Mouse (Mus musculus) CH12.LX (cell line): ENCODE results near the gene Kdm8. TPM values are rescaled to one million over a fixed set of nuclear protein-coding genes. Genes with fewer than 3 reads are reported as not detected.

Experiments
- DNase-seq: peaks from one replicate; pipeline ENCODE4 v3.0.0-alpha.2; 2013; ENCODE audit errors: extremely low read depth
- H3K27ac ChIP-seq: 2 replicates; pipeline ENCODE4 v1.5.1; 2012; ENCODE audit warnings: low read depth, mild to moderate bottlenecking, control low read depth, moderate library complexity; ENCODE audit not compliant: insufficient read depth
- H3K27me3 ChIP-seq: replicated peaks from 2 replicates; pipeline ENCODE3; 2012; ENCODE audit warnings: inconsistent platforms
- H3K36me3 ChIP-seq, 2 experiments: replicated peaks in 1 of 2; 2 replicates each; pipeline versions ENCODE3 to v1.6.1; 2012; ENCODE audit warnings: inconsistent platforms in 1 of 2, low read length in 1 of 2, mild to moderate bottlenecking in 1 of 2, mixed read lengths in 1 of 2, moderate library complexity in 1 of 2; ENCODE audit not compliant: control insufficient read depth in 1 of 2, insufficient read depth in 1 of 2
- H3K4me1 ChIP-seq, 2 experiments: 2 replicates each; pipeline ENCODE4 v1.6.1; 2012; ENCODE audit warnings: inconsistent platforms in 1 of 2, moderate library complexity in 1 of 2; ENCODE audit not compliant: insufficient read depth in 2 of 2, control insufficient read depth in 1 of 2
- H3K4me2 ChIP-seq: 2 replicates; pipeline ENCODE4 v1.6.1; 2012; ENCODE audit warnings: low read depth, mild to moderate bottlenecking, control low read depth; ENCODE audit not compliant: poor library complexity, insufficient read depth, severe bottlenecking
- H3K4me3 ChIP-seq, 3 experiments: fragments of 150-350 bp in 1 of 3; sonication (generic) in 1 of 3; replicated peaks in 1 of 3; 2 replicates each; pipeline versions ENCODE3 to v1.5.1; 2011 to 2012; ENCODE audit warnings: low read depth in 2 of 3, low read length in 2 of 3, mild to moderate bottlenecking in 2 of 3, moderate library complexity in 2 of 3, control low read depth in 1 of 3, improper control_type of control experiment in 1 of 3, inconsistent platforms in 1 of 3, mixed read lengths in 1 of 3; ENCODE audit not compliant: poor library complexity in 1 of 3
- H3K79me2 ChIP-seq: replicated peaks from 2 replicates; pipeline ENCODE4 v1.6.1; 2012; ENCODE audit warnings: mild to moderate bottlenecking, moderate library complexity; ENCODE audit not compliant: control insufficient read depth, poor library complexity, insufficient read depth, severe bottlenecking; ENCODE audit errors: extremely low read depth
- H3K9ac ChIP-seq: 2 replicates; pipeline ENCODE4 v1.6.1; 2012; ENCODE audit warnings: low read depth, mild to moderate bottlenecking, control low read depth, moderate library complexity; ENCODE audit not compliant: insufficient read depth
- H3K9me3 ChIP-seq: replicated peaks from 2 replicates; pipeline ENCODE3; 2012; ENCODE audit warnings: low read length, inconsistent platforms, mixed read lengths
- BHLHE40 ChIP-seq: IDR thresholded peaks from 2 replicates; pipeline ENCODE4 v1.6.1; 2011; ENCODE audit warnings: mild to moderate bottlenecking, low read depth, low read length, improper control_type of control experiment
- CHD1 ChIP-seq: IDR thresholded peaks from 2 replicates; pipeline ENCODE4 v1.6.1; 2012; ENCODE audit warnings: low read depth, low read length, improper control_type of control experiment, inconsistent platforms
- CTCF ChIP-seq, 2 experiments: IDR thresholded peaks in 1 of 2; conservative IDR thresholded peaks in 1 of 2; 2 replicates each; pipeline ENCODE4 v1.5.1; 2011 to 2012; ENCODE audit warnings: low read depth in 2 of 2, low read length in 2 of 2, improper control_type of control experiment in 1 of 2, inconsistent platforms in 1 of 2, mild to moderate bottlenecking in 1 of 2, moderate library complexity in 1 of 2
- ELF1 ChIP-seq: IDR thresholded peaks from 2 replicates; pipeline ENCODE4 v1.6.1; 2014; ENCODE audit warnings: low read depth, mild to moderate bottlenecking, inconsistent platforms, low read length, improper control_type of control experiment
- IRF4 ChIP-seq: IDR thresholded peaks from 2 replicates; pipeline ENCODE4 v1.6.1; 2014; ENCODE audit warnings: low read depth, mild to moderate bottlenecking, inconsistent platforms, low read length, improper control_type of control experiment
- JUN ChIP-seq: IDR thresholded peaks from 2 replicates; pipeline ENCODE4 v1.6.1; 2011; ENCODE audit warnings: low read depth, mild to moderate bottlenecking, low read length, improper control_type of control experiment, moderate library complexity; ENCODE audit not compliant: insufficient read depth
- JUND ChIP-seq: conservative IDR thresholded peaks from 2 replicates; pipeline ENCODE4 v1.6.1; 2011; ENCODE audit warnings: low read depth, low read length, improper control_type of control experiment
- KAT2A ChIP-seq: IDR thresholded peaks from 2 replicates; pipeline ENCODE4 v1.6.1; 2012; ENCODE audit warnings: low read length, improper control_type of control experiment, inconsistent platforms; ENCODE audit not compliant: insufficient replicate concordance
- MAFK ChIP-seq: IDR thresholded peaks from 2 replicates; pipeline ENCODE4 v1.6.1; 2011; ENCODE audit warnings: low read length, improper control_type of control experiment; ENCODE audit not compliant: insufficient replicate concordance
- MAX ChIP-seq: IDR thresholded peaks from 2 replicates; pipeline ENCODE4 v1.6.1; 2011; ENCODE audit warnings: low read length, improper control_type of control experiment
- MAZ ChIP-seq: IDR thresholded peaks from 2 replicates; pipeline ENCODE4 v1.6.1; 2012; ENCODE audit warnings: low read depth, mild to moderate bottlenecking, inconsistent platforms, low read length, improper control_type of control experiment, moderate library complexity
- MEF2A ChIP-seq: IDR thresholded peaks from 2 replicates; pipeline ENCODE4 v1.6.1; 2014; ENCODE audit warnings: low read depth, mild to moderate bottlenecking, inconsistent platforms, low read length, improper control_type of control experiment, borderline replicate concordance
- MXI1 ChIP-seq: IDR thresholded peaks from 2 replicates; pipeline ENCODE4 v1.6.1; 2011; ENCODE audit warnings: mild to moderate bottlenecking, low read depth, low read length, improper control_type of control experiment
- NELFE ChIP-seq: IDR thresholded peaks from 2 replicates; pipeline ENCODE4 v1.6.1; 2011; ENCODE audit warnings: low read depth, low read length, improper control_type of control experiment
- PAX5 ChIP-seq: IDR thresholded peaks from 2 replicates; pipeline ENCODE4 v1.6.1; 2012; ENCODE audit warnings: low read length, inconsistent platforms, mixed read lengths
- POLR2A ChIP-seq: IDR thresholded peaks from 2 replicates; pipeline ENCODE4 v1.6.1; 2011; ENCODE audit warnings: low read depth, mild to moderate bottlenecking, improper control_type of control experiment, low read length
- POLR2AphosphoS2 ChIP-seq: IDR thresholded peaks from 2 replicates; pipeline ENCODE4 v1.6.1; 2011; ENCODE audit warnings: low read depth, low read length, improper control_type of control experiment
- RAD21 ChIP-seq: IDR thresholded peaks from 2 replicates; pipeline ENCODE4 v1.6.1; 2011; ENCODE audit warnings: low read depth, mild to moderate bottlenecking, low read length, improper control_type of control experiment, moderate library complexity
- RCOR1 ChIP-seq: conservative IDR thresholded peaks from 2 replicates; pipeline ENCODE4 v1.6.1; 2012; ENCODE audit warnings: low read depth, mild to moderate bottlenecking, inconsistent platforms, low read length, improper control_type of control experiment
- SMC3 ChIP-seq: IDR thresholded peaks from 2 replicates; pipeline ENCODE4 v1.6.1; 2011; ENCODE audit warnings: low read depth, low read length, improper control_type of control experiment
- UBTF ChIP-seq: IDR thresholded peaks from 2 replicates; pipeline ENCODE4 v1.6.1; 2012; ENCODE audit warnings: low read depth, mild to moderate bottlenecking, inconsistent platforms, low read length, improper control_type of control experiment, moderate library complexity
- USF1 ChIP-seq: IDR thresholded peaks from 2 replicates; pipeline ENCODE4 v1.6.1; 2014; ENCODE audit warnings: low read depth, mild to moderate bottlenecking, inconsistent platforms, low read length, improper control_type of control experiment
- ZKSCAN1 ChIP-seq: IDR thresholded peaks from 2 replicates; pipeline ENCODE4 v1.6.1; 2012; ENCODE audit warnings: low read depth, inconsistent platforms, low read length, improper control_type of control experiment, borderline replicate concordance
- ZMIZ1 ChIP-seq: IDR thresholded peaks from 2 replicates; pipeline ENCODE4 v1.6.1; 2012; ENCODE audit warnings: low read depth, mild to moderate bottlenecking, inconsistent platforms, low read length, improper control_type of control experiment
- ZNF384 ChIP-seq: IDR thresholded peaks from 2 replicates; pipeline ENCODE4 v1.6.1; 2012; ENCODE audit warnings: low read depth, low read length, improper control_type of control experiment, inconsistent platforms
- dilution Hi-C: fragments of 300-500 bp; cut with MboI; formaldehyde crosslinking; loops from 2 replicates; pipeline ENCODE4 v1.14.3; 2020; ENCODE audit warnings: low sequenced_read_pairs; ENCODE audit not compliant: extremely low pct_unique_long_range_greater_than_20kb, extremely low pct_ligation_motif_present
- in situ Hi-C: fragments of 300-500 bp; cut with MboI; formaldehyde crosslinking; loops from 3 replicates; pipeline ENCODE4 v1.14.3; 2019; ENCODE audit warnings: low sequenced_read_pairs, low pct_ligation_motif_present, low pct_unique_long_range_greater_than_20kb, mixed read lengths
- polyA plus RNA-seq: library from polyadenylated mRNA; unstranded; fragments of >175 nt; gene quantifications from 2 replicates; pipeline ENCODE4 v1.2.1, GENCODE M21; 2012; ENCODE audit warnings: low read depth; ENCODE audit not compliant: insufficient read length
- total RNA-seq, 2 experiments: library from RNA; depleted of rRNA; stranded (reverse); fragments of 300-350 nt in 1 of 2; fragments of >200 nt in 1 of 2; gene quantifications; 2 replicates each; pipeline ENCODE4 v1.2.3; 2012 to 2014

The Kdm8 gene
- total and polyA plus RNA-seq, 3 experiments: 5.0 to 8.7 (median 6.6) TPM

DNA sequence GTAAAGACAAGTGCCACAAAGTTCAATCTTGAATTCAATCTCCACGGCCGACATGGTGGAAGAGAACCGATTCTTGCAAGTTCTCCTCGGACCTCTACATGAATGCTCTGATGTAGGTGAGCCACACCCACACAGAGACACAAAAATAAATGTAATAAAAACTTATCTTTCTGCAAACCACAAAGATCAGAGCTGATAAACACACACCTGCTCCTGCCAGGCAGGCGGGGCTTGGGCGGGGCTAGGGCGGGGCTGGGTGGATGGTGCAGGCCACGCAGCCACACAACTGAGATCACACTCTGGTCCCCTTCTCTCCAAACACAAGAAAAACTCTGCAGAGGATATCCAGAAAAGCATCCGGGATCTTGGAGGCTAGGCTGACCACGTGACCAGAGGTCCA, 42.6 kb downstream of the Kdm8 start:
- no peak overlapping the region for H3K9ac ChIP-seq
- peaks cover 21 to 65% of the 10 kb centered on the region in 2 experiments for H3K36me3 ChIP-seq
- TF ChIP-seq RAD21 (no peak), MXI1 (no peak), ELF1 (no peak)
- no peaks in the 10 kb centered on the region for H3K9me3 ChIP-seq
- in situ Hi-C loops: loop anchor here (5.0 kb wide), 1 partner anchor 65 kb away; the partner anchor contains the start of gene Il4ra
- peaks cover 9 to 29% of the 10 kb centered on the region in 2 experiments for H3K4me1 ChIP-seq
- no peak overlapping the region for H3K4me2 ChIP-seq
- H3K27me3 ChIP-seq: no peaks in the 10 kb centered on the region
- H3K27ac ChIP-seq: no peak overlapping the region
- no peaks in the 10 kb centered on the region for H3K79me2 ChIP-seq
- DNase-seq: no peak
- dilution Hi-C loops: no loop called here
- no peak overlapping the region for H3K4me3 ChIP-seq

DNA sequence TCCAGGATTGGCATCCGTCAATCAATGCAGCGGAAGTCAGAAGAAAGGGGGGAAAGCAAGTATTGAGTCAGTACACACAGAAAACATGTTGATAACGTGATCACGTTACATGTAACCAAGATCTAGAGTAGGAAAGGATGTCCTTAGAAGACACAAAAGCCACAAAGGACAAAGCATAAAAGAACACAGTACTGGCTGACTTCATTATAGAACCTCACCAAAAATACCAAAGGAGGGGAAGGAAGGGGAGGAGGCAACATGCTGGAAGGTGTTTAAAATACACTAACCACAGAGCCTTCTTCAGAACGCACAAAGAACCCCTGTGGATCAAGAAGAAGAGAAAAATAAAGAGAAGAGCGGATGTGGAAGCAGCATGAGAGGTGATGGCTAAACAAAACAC, 44.2 kb downstream of the Kdm8 start:
- peaks cover 4% of the 10 kb centered on the region for H3K27me3 ChIP-seq
- H3K36me3 ChIP-seq: peaks cover 17 to 50% of the 10 kb centered on the region in 2 experiments
- H3K4me2 ChIP-seq: no peak overlapping the region
- H3K4me1 ChIP-seq: peaks cover 9 to 30% of the 10 kb centered on the region in 2 experiments
- H3K9ac ChIP-seq: no peak overlapping the region
- no peak overlapping the region for H3K4me3 ChIP-seq
- H3K79me2 ChIP-seq: no peaks in the 10 kb centered on the region
- H3K27ac ChIP-seq: no peak overlapping the region
- TF ChIP-seq RCOR1 (no peak), JUND (no peak), PAX5 (no peak), POLR2A (no peak), SMC3 (no peak), CTCF (conservative IDR thresholded peaks at IDR 0.05 in 1 of 2, IDR thresholded peaks at IDR 0.05 in 1 of 2; ENCODE audit: low read depth in 2 of 2, low read length in 2 of 2) (no peak), MAX (no peak), MAFK (no peak), IRF4 (no peak), USF1 (no peak), UBTF (no peak)
- no peak for DNase-seq
- H3K9me3 ChIP-seq: no peaks in the 10 kb centered on the region
- in situ Hi-C loops (loop anchor here (5.0 kb wide), 1 partner anchor 64 kb away; the partner anchor contains the start of gene Il4ra), dilution Hi-C loops (no loop called here)

DNA sequence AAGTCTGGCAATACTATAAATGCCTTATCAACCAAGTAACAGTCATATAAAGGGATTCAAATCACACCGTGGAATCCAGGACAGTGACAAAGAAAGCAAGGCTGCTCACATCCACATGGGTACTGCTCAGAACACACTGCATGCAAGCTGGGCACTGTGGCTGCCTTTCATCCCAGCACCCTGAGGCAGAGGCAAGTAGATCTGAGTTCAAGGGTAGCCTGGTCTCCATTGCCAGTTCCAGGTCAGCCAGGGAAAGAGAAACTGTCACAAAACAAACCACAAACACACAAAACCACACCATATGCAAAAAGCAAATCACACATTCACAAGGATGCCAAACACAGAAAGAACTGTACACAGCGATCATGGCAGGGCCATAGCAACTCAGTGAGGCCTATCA, 45.2 kb downstream of the Kdm8 start:
- Histone ChIP-seq H3K79me2 (no peaks in the 10 kb centered on the region), H3K9ac (no peak overlapping the region), H3K27ac (no peak overlapping the region)
- no peak for TF ChIP-seq ZNF384
- no peak for TF ChIP-seq IRF4
- no peak for TF ChIP-seq NELFE
- no peak for TF ChIP-seq JUN
- no peak for TF ChIP-seq POLR2A
- TF ChIP-seq MAFK: no peak
- no peak for TF ChIP-seq KAT2A
- TF ChIP-seq MXI1: no peak
- no peak for TF ChIP-seq RAD21
- no peak for TF ChIP-seq PAX5
- no peak for TF ChIP-seq MAZ
- TF ChIP-seq ZMIZ1: no peak
- TF ChIP-seq BHLHE40: no peak
- no peak for TF ChIP-seq CHD1
- no peak for TF ChIP-seq RCOR1
- TF ChIP-seq POLR2AphosphoS2: no peak
- TF ChIP-seq ZKSCAN1: no peak
- TF ChIP-seq MEF2A: no peak
- TF ChIP-seq SMC3: no peak
- TF ChIP-seq, all 38 proteins: peak for 0
- Histone ChIP-seq H3K9me3 (no peaks in the 10 kb centered on the region), H3K4me3 (no peak overlapping the region), H3K4me1 (peaks cover 9 to 30% of the 10 kb centered on the region in 2 experiments), H3K27me3 (peaks cover 4% of the 10 kb centered on the region), H3K36me3 (peaks cover 16 to 42% of the 10 kb centered on the region in 2 experiments), H3K4me2 (no peak overlapping the region)
- in situ Hi-C loops (loop anchor here (5.0 kb wide), 1 partner anchor 63 kb away; the partner anchor contains the start of gene Il4ra), dilution Hi-C loops (no loop called here)
- DNase-seq: no peak
